Mouse (Mus musculus) CH12.LX (cell line): ENCODE results near the gene Adamts7.

Experiments used
- EP300 ChIP-seq: IDR thresholded peaks from 2 replicates; pipeline ENCODE4 v1.6.1; 2011; ENCODE audit warnings: low read length, improper control_type of control experiment
- MAX ChIP-seq: IDR thresholded peaks from 2 replicates; pipeline ENCODE4 v1.6.1; 2011; ENCODE audit warnings: low read length, improper control_type of control experiment

- TF ChIP-seq MAX (peak; percentile 56; the same call in 1 of the 2 replicates), EP300 (peak; percentile 87)
Observed at GRCm38 (mm10) chr9:90201541-90201940, 38.7 kb downstream of the Adamts7 start.
